24 mouse cellular contexts compared by ENCODE assay signal in the genomic region with DNA sequence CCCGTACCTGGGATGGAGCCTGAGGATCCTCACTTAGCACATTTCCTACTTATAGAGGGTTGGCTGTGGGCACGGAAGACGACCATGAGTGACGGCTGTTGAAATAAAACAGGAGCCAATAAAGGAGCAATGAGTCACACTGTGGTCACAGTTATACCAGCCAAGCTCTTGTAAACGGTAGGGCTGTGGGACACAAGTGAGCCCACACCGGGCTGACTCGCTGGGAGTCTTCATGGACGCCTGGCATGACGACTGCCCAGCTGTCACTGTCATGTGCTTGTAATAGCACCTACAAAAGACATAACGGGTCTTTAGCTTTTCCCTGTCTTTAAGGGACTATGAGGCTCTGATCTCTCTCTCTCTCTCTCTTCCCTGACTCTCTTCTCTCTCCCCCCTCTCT. TPM values are rescaled to one million over a fixed set of nuclear protein-coding genes. Genes with fewer than 3 reads are reported as not detected.
DNase-seq lines count a peak whose midpoint lies in the region; TF ChIP-seq lines count a peak whose summit lies in the region.
"Had no signal": no experiment of that assay in that cellular context is flagged by ENCODE, and none has a peak within 500 bp of the region (broad histone marks: within the 10 kb centered on the region; RNA-seq: fewer than 3 reads in every experiment).

No protein-coding gene starts in this region.

- peak overlapping the region; percentile 38 for H3K4me2 ChIP-seq in myocyte (ENCODE audit: low read depth)
- H3K4me2 ChIP-seq: forebrain, embryonic 13.5 days; heart, embryonic 11.5 days; hindbrain, embryonic 12.5 days; hindbrain, embryonic 15.5 days had no signal

- no peaks in the 10 kb centered on the region for H3K79me2 ChIP-seq in myocyte (ENCODE audit: control insufficient read depth, insufficient read depth)

- H3K27me3 ChIP-seq in myocyte (ENCODE audit: control insufficient read depth, insufficient read depth, insufficient read length), result no peaks in the 10 kb centered on the region
- H3K27me3 ChIP-seq: forebrain, embryonic 13.5 days; hindbrain, embryonic 12.5 days; hindbrain, embryonic 15.5 days; Patski had no signal

- DNase-seq in adrenal gland, postnatal 14 days, result peak; percentile 11
- DNase-seq in adrenal gland, postnatal 25 days, result no peak
- peak; percentile 17 for DNase-seq in 416B (ENCODE audit: low read depth)
- no peak for DNase-seq in frontal cortex, postnatal 14 days (ENCODE audit: low spot score in 2 of 2)
- DNase-seq in right cerebral cortex, postnatal 25 days, result no peak
- DNase-seq: adrenal gland, adult 8-10 months; cerebellum, adult 11-12 months; cerebellum, adult 8-10 months; cerebellum, postnatal 10 days; cerebellum, postnatal 36 days; embryo, embryonic 11 days; gastrocnemius, adult 2 months; gastrocnemius, postnatal 14 days; heart, adult 11 months had no signal

- H3K4me3 ChIP-seq in myocyte, result no peak overlapping the region
- H3K4me3 ChIP-seq: forebrain, embryonic 10.5 days; forebrain, embryonic 13.5 days; gastrocnemius, adult 2 months; hindbrain, embryonic 12.5 days; hindbrain, embryonic 15.5 days had no signal

- no peak overlapping the region for H3ac ChIP-seq in myocyte (ENCODE audit: control insufficient read depth, insufficient read length)

- no peaks in the 10 kb centered on the region for H3K36me3 ChIP-seq in myocyte (ENCODE audit: control insufficient read depth, insufficient read depth)
- H3K36me3 ChIP-seq: forebrain, embryonic 10.5 days; G1E; hindbrain, embryonic 12.5 days; hindbrain, embryonic 15.5 days had no signal

- TF ChIP-seq POLR2A in myocyte (IDR thresholded peaks at IDR 0.05; ENCODE audit: insufficient read length, low read depth), result no peak

TF ChIP-seq in myocyte, 11 proteins besides CTCF, POLR2A, EP300 and RAD21:
- no peak for TF ChIP-seq REST (IDR thresholded peaks at IDR 0.05; ENCODE audit: insufficient read depth, insufficient read length)
- TF ChIP-seq POLR2AphosphoS2 (IDR thresholded peaks at IDR 0.05; ENCODE audit: insufficient read length, low read depth), result no peak
- peak; percentile 29 to 97 (median 85) for TF ChIP-seq MYOD1 (IDR thresholded peaks at IDR 0.05; ENCODE audit: control insufficient read depth in 1 of 3, insufficient read length in 2 of 3, low read depth in 2 of 3)
- TF ChIP-seq MAX (IDR thresholded peaks at IDR 0.05; ENCODE audit: low read depth), result no peak
- peak; percentile 35 for TF ChIP-seq TCF12 (IDR thresholded peaks at IDR 0.05; ENCODE audit: insufficient read depth, poor library complexity, severe bottlenecking)
- TF ChIP-seq TCF3 (IDR thresholded peaks at IDR 0.05; ENCODE audit: insufficient read length, low read depth), result peak; percentile 7
- peak; percentile 58 to 91 (median 69) for TF ChIP-seq MYOG (IDR thresholded peaks at IDR 0.05; ENCODE audit: control insufficient read depth in 1 of 3, insufficient read depth in 1 of 3, insufficient read length in 2 of 3, low read depth in 2 of 3)
- TF ChIP-seq CEBPB (IDR thresholded peaks at IDR 0.05; ENCODE audit: insufficient read depth, poor library complexity, severe bottlenecking), result 0 out of 2 replicates have a peak, but pooled peaks have one; percentile 6

RNA-seq across cellular contexts. Expression of a gene that starts 35.9 kb away (rescaled TPM):
- total RNA-seq in adrenal gland, postnatal 14 days (2021), result 1.4 and 2.0 TPM in 2 replicates
- 0.57 and 0.85 TPM in 2 replicates for total RNA-seq in adrenal gland, postnatal 25 days (2021)
- polyA plus RNA-seq in myocyte (2012; fragmentation: generic; extraction: Trizol), result 0.95 TPM
- total RNA-seq: CH12.LX; G1E; hematopoietic stem cell, adult 5-6 weeks had no signal
- polyA plus RNA-seq: G1E had no signal

RNA-seq across cellular contexts. Expression of a gene that starts 39.3 kb away (rescaled TPM):
- 33.3 and 35.1 TPM in 2 replicates for total RNA-seq in adrenal gland, postnatal 14 days (2021)
- total RNA-seq in adrenal gland, postnatal 25 days (2021), result 14.5 and 14.8 TPM in 2 replicates
- polyA plus RNA-seq in myocyte (2012; fragmentation: generic; extraction: Trizol), result 12.6 TPM
- total RNA-seq: hematopoietic stem cell, adult 5-6 weeks had no signal
- polyA plus RNA-seq: G1E had no signal

Comparison
In these comparisons a context has a peak if more than half of its experiments do, and no peak if none do; other contexts are left out.
1. DNase-seq: peak in adrenal gland, postnatal 14 days (single experiment) and 416B (single experiment); none in adrenal gland, postnatal 25 days (single experiment), frontal cortex, postnatal 14 days (0 of 2) and right cerebral cortex, postnatal 25 days (single experiment).